Mouse (Mus musculus) embryonic fibroblast, embryonic 13.5 days (primary cell): Measurements from ENCODE around the gene Terb1.

Source experiments
- CTCF ChIP-seq: IDR thresholded peaks from 2 replicates; pipeline ENCODE4 v1.5.1; 2011; ENCODE audit warnings: mild to moderate bottlenecking, control low read depth, low read length, moderate library complexity, borderline replicate concordance; ENCODE audit not compliant: insufficient read depth
- POLR2A ChIP-seq: IDR thresholded peaks from 2 replicates; pipeline ENCODE4 v1.6.1; 2011; ENCODE audit warnings: low read depth, mild to moderate bottlenecking, control low read depth, low read length, moderate library complexity

- no peak for TF ChIP-seq CTCF
- no peak for TF ChIP-seq POLR2A
Measured at GRCm38 (mm10) chr8:104535378-104535777, 25.7 kb upstream of the Terb1 start.
